Mouse (Mus musculus): Measurements from ENCODE around the gene Myb.

DNA sequence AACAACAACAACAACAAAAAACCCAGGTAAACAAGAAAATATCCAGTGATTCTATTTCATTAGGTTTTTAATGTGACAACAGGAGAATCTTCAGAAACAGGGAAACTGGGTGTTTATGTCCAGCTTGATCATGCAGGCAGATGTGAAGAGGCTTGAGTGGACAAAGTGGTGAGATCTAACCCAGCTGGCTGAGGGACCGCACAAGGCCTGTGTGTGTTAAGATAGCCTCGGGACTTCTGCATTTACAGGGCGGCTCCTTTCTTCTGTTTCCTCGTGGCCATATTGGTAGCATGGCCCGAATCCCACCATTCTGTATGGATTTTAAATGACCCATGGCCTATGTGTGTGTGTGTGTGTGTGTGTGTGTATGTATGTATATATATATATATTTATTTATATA lies 52.6 kb downstream of the Myb start:
- TF ChIP-seq MAZ (IDR thresholded peaks at IDR 0.05; ENCODE audit: low read depth, low read length) (no peak), EP300 (IDR thresholded peaks at IDR 0.05; ENCODE audit: low read depth in 1 of 2, low read length in 2 of 2) (peak; percentile 38 to 55; a peak in 3 of 4 replicates), USF1 (IDR thresholded peaks at IDR 0.05; ENCODE audit: low read depth, low read length) (no peak), POLR2A (IDR thresholded peaks at IDR 0.05; ENCODE audit: control insufficient read depth in 1 of 2, insufficient read depth in 1 of 2, low read depth in 1 of 2, low read length in 2 of 2, poor library complexity in 1 of 2) (no peak), CTCF (IDR thresholded peaks at IDR 0.05 in 2 of 3, conservative IDR thresholded peaks at IDR 0.05 in 1 of 3; ENCODE audit: control insufficient read depth in 1 of 3, insufficient read depth in 1 of 3, low read depth in 2 of 3, low read length in 3 of 3, poor library complexity in 1 of 3, severe bottlenecking in 1 of 3) (no peak), TCF12 (IDR thresholded peaks at IDR 0.05; ENCODE audit: low read depth, low read length) (no peak), ZNF384 (IDR thresholded peaks at IDR 0.05; ENCODE audit: low read depth, low read length) (no peak), POLR2AphosphoS5 (IDR thresholded peaks at IDR 0.05; ENCODE audit: borderline replicate concordance, low read depth, low read length) (no peak), POLR2AphosphoS2 (IDR thresholded peaks at IDR 0.05; ENCODE audit: low read length) (no peak), ZKSCAN1 (IDR thresholded peaks at IDR 0.05; ENCODE audit: low read depth, low read length) (no peak)

Data from MEL (cell line).